ENCODE assay signal across 20 mouse cellular contexts in the genomic region with DNA sequence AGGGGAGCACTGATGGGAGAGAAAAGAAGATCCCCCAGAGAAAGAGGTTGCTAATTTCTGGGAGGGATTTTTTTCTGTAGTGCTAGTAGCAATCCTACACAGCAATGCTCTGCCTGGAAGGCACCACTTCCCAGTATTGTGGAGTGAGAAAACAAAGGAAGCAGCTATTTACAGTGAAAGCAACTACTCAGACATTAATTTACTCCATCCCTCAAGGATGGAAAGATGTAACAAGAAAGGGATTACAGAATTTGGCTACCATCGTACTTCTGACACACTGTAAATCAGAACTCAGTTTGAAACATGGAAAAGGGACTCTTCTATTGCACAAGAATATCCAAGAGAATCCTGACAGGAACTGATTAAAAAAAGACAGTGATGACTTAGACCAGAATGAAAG. TPM values are rescaled to one million over a fixed set of nuclear protein-coding genes. Genes with fewer than 3 reads are reported as not detected.
"Had no signal": no experiment of that assay in that cellular context is flagged by ENCODE, and none has a peak within 500 bp of the region (broad histone marks: within the 10 kb centered on the region; RNA-seq: fewer than 3 reads in every experiment).

No protein-coding gene starts in this region.

- H3K4me3 ChIP-seq: layer of hippocampus, adult 2 months; limb, embryonic 10.5 days; limb, embryonic 13.5 days; liver, embryonic 12.5 days; liver, embryonic 15.5 days; myocyte; stomach, embryonic 15.5 days had no signal

- H3K36me3 ChIP-seq: limb, embryonic 10.5 days; limb, embryonic 13.5 days; liver, embryonic 12.5 days; liver, embryonic 15.5 days; stomach, embryonic 15.5 days had no signal

- H3K27me3 ChIP-seq: limb, embryonic 13.5 days; liver, embryonic 12.5 days; liver, embryonic 15.5 days; stomach, embryonic 15.5 days had no signal

- H3K4me2 ChIP-seq: limb, embryonic 13.5 days; liver, embryonic 12.5 days; liver, embryonic 15.5 days; stomach, embryonic 15.5 days had no signal

- ATAC-seq: inflammation-experienced regulatory T-cells, adult 6 months; intestine, embryonic 16.5 days; liver, embryonic 12.5 days had no signal

- H3K4me1 ChIP-seq: limb, embryonic 10.5 days; limb, embryonic 13.5 days; liver, embryonic 12.5 days; liver, embryonic 15.5 days; stomach, embryonic 15.5 days had no signal

- H3K27ac ChIP-seq: hindbrain, postnatal 0 days; kidney, postnatal 0 days; layer of hippocampus, adult 2 months; limb, embryonic 10.5 days; limb, embryonic 13.5 days; liver, embryonic 12.5 days; liver, embryonic 15.5 days; macrophage; stomach, embryonic 15.5 days had no signal

- DNase-seq: kidney, adult 2 months; kidney, postnatal 25 days; liver; midbrain, embryonic 14.5 days; right cerebral cortex, adult 18-20 months; right cerebral cortex, postnatal 14 days; spleen, adult 18-20 months; thymus, postnatal 25 days had no signal

- H3K9me3 ChIP-seq: limb, embryonic 10.5 days; limb, embryonic 13.5 days; liver, embryonic 12.5 days; liver, embryonic 15.5 days; stomach, embryonic 15.5 days had no signal

- H3K9ac ChIP-seq: limb, embryonic 13.5 days; liver, embryonic 12.5 days; liver, embryonic 15.5 days; stomach, embryonic 15.5 days had no signal

RNA-seq across cellular contexts. Expression of a gene that starts 29.1 kb away (rescaled TPM):
- polyA plus RNA-seq: inflammation-experienced regulatory T-cells, adult 6 months; macrophage had no signal
